Mouse (Mus musculus) C2C12 (cell line): ENCODE data around the gene Rnaset2b.
"Not testable (repeated sequence)": the region's sequence is repeated elsewhere in the genome, so short reads cannot be mapped to it uniquely, and the experiment has no call there.

Source experiments
- CEBPB ChIP-seq: IDR thresholded peaks from one replicate; pipeline ENCODE4 v1.6.1; 2011; ENCODE audit warnings: low read depth, mild to moderate bottlenecking, control low read depth, moderate library complexity
- CTCF ChIP-seq: IDR thresholded peaks from one replicate; pipeline ENCODE4 v1.5.1; 2011; ENCODE audit not compliant: control insufficient read depth, insufficient read depth, insufficient read length
- FOSL1 ChIP-seq: IDR thresholded peaks from one replicate; pipeline ENCODE4 v1.8.0; 2011; ENCODE audit warnings: mild to moderate bottlenecking, low read length; ENCODE audit not compliant: poor library complexity, insufficient read depth, severe bottlenecking
- MYOG ChIP-seq: IDR thresholded peaks from one replicate; pipeline ENCODE4 v1.6.1; 2011; ENCODE audit not compliant: control insufficient read depth, insufficient read length; ENCODE audit errors: extremely low read depth
- USF1 ChIP-seq: IDR thresholded peaks from one replicate; pipeline ENCODE4 v1.6.1; 2011; ENCODE audit warnings: low read depth, mild to moderate bottlenecking, control low read depth, moderate library complexity

GRCm38 (mm10) chr17:6942560-6942959 lies 27.9 kb upstream of the Rnaset2b start:
- TF ChIP-seq CTCF, CEBPB, USF1, FOSL1, MYOG: not testable (repeated sequence)
